Mouse (Mus musculus): ENCODE data around the gene Gm45234. TPM values are rescaled to one million over a fixed set of nuclear protein-coding genes. Genes with fewer than 3 reads are reported as not detected.

Gm45234 gene
- not detected in 2 replicates for polyA plus RNA-seq (2012; rRNA removed)

DNA sequence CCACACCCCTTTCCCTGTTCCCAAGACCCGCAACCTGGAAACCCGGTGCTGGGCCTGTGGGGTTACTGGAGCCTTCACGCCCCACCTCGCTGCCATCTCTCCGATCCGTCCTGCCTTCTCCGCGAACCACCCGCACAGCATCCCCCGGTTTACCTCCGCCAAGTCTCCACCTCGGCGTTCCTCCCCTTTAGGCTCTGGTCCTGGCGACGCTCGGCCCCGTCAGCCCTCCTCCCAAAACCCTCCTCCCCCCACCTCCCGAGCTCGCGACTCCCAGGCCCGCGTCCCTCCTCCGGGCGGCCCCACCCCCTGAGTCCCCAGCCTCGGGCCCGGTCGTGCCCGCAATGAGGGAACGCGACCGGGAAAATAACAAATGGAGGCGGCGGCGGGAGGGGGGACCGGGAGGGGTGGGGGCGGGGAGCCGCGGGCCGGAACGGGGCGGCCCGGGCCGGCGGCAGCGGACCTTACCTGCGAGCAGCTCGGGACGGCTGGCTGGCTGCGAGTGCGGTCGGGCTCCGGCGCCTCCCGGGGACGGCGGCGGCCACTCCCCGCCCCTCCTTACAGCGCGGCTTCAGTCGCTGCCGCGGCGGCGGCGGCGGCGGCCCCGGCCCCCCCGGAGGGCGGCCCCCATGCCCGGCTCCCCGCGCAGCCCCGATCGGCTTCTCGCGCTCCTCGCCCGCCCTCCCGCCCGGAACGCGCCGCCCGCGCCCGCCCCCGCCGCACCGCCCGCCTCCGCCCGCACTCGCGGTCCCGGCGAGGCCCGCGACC, at the start of gene Gm45234, which contains the start of gene Atn1:
Gm45234 (minus strand) TSS at position 191 of the 765 bp plus-strand sequence.
Atn1 (minus strand) TSS at position 694 of the 765 bp plus-strand sequence.

DNA sequence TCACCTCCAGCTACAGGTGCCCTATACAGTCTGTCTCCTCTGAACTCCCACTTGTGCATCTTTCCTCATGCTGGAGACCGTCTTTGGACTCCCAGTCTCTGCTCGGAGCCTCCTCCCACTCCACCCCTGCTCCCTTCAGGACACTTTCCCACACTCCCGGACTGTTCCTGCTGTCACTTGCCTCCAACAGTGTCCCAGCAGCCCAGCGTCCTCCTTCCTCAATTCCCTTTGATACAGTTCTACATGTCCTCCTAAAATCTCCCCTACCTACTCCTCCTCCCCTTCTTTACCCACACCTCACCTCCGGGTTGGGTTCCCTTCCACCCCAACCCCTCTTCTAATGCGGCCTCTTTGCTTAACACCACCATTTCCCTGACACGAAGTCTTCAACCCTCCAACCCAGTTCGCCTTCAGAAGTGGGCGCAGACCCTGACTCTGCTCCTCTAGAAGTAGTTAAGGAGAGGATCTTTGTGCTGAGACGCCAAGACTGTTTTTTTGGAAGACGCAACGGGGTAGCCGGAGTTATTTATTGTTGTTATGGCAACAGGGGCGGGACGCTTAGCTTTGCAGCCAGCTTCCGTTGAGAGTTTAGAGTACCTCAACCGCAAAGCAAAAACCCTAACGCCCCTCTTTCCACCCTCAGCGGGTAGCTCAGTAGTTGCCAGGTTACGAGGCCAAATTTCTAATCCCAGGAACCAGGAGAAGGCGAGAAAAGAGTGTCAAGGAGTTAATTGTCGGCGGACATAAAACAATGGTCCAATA, 23.6 kb upstream of the Gm45234 start, which contains the start of gene Lrrc23:
Lrrc23 (minus strand) TSS at position 506 of the 762 bp plus-strand sequence.

DNA sequence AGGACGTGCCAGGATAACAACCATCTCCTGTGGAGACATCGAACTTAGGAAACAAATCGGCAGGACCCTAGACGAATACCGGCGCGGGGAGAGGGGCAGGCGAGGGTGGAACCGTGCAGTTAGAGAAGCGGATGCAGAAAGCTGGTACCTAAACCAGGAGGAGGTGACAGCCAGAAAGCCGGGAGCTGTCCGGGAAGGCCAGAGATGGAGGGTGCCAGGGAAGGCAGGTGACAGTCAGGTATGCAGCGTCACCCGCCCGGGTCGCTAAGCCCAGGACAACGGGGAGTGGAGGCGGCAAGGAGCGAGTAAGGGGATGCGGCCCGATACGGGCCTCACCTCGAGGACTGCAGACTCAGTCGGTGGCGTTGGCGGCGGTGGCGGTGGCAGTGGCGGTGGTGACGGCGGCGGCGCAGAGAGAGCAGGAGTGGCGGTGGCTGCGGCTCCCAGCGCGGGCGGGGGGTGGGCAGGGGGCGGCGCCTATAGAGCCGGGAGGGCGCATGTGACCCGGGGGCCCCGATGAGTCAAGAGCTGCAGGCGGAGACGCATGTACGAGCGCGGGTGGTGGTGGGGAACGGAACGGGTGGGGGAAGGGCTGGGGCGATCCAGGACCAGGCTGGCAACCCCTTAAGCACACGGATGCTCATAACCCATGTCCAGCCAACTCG, 13.4 kb upstream of the Gm45234 start, which contains the start of gene Eno2:
Eno2 (minus strand) TSS at position 573 of the 665 bp plus-strand sequence.

GRCm38 (mm10) chr6:124740888-124741761, 14.7 kb downstream of the Gm45234 start, which contains the start of gene Grcc10:
Gene Grcc10, minus strand, starts transcription at chr6:124741374.

DNA sequence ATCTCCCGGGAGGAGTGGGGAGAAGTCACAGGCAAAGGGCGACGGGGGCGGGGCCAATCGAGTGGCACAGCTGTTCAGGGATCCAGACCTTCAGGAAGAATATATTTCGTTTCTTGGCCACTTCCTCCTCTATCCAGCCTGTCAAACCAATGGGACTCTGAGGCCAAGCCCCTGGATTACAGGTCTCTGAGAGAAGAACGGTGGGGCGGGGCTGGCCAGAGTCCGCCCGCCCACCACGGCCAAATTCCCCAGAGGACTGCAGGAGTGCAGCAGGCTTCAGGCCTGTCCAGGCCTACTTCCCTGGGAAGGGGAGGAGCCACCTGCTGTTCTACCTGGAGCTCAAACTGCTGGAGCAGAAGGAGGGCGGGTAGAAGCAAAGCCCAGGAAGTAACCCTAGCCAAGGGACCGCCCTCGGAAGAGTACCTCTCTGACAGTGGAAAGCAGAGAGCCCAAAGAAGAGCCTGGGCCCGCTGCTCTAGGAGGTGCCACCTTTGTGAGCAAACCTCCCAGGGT, 17.3 kb downstream of the Gm45234 start, which contains the start of gene Ptpn6:
Ptpn6 (minus strand) TSS at position 204 of the 513 bp plus-strand sequence.

GRCm38 (mm10) chr6:124711824-124712782, 43.7 kb downstream of the Gm45234 start, which contains the start of the genes Emg1 and Phb2:
Gene Emg1, minus strand, starts transcription at chr6:124712178.
Gene Phb2, plus strand, starts transcription at chr6:124712336.

Other genes with a start within 250 kb of the Gm45234 start
- 7.7 and 8.5 TPM in 2 replicates for gene C1ra, start 243.6 kb downstream of the Gm45234 start, polyA plus RNA-seq (2012; rRNA removed)
- 39.2 and 48.1 TPM in 2 replicates for gene C1s1, start 213.7 kb downstream of the Gm45234 start, polyA plus RNA-seq (2012; rRNA removed)
- not detected in 2 replicates for gene C1rb, start 185.7 kb downstream of the Gm45234 start, polyA plus RNA-seq (2012; rRNA removed)
- 0.01 and 0.02 TPM in 2 replicates for gene C1s2, start 119.9 kb downstream of the Gm45234 start, polyA plus RNA-seq (2012; rRNA removed)
- gene Lpcat3, start 93.0 kb downstream of the Gm45234 start, polyA plus RNA-seq (2012; rRNA removed): 57.0 and 65.6 TPM in 2 replicates
- 106 and 121 TPM in 2 replicates for gene Emg1, start 43.8 kb downstream of the Gm45234 start, polyA plus RNA-seq (2012; rRNA removed)
- 117 and 139 TPM in 2 replicates for gene Phb2, start 43.7 kb downstream of the Gm45234 start, polyA plus RNA-seq (2012; rRNA removed)
- gene Ptpn6, start 17.3 kb downstream of the Gm45234 start, polyA plus RNA-seq (2012; rRNA removed): 16.4 and 20.0 TPM in 2 replicates
- 40.8 and 45.6 TPM in 2 replicates for gene Grcc10, start 14.6 kb downstream of the Gm45234 start, polyA plus RNA-seq (2012; rRNA removed)
- 2.4 and 3.2 TPM in 2 replicates for gene Atn1, start 503 bp upstream of the Gm45234 start, polyA plus RNA-seq (2012; rRNA removed)
- 0.25 and 0.46 TPM in 2 replicates for gene Eno2, start 13.7 kb upstream of the Gm45234 start, polyA plus RNA-seq (2012; rRNA removed)
- gene Lrrc23, start 23.7 kb upstream of the Gm45234 start, polyA plus RNA-seq (2012; rRNA removed): 0.06 TPM in 1 of 2 replicates, not detected in the other
- 4.4 and 5.3 TPM in 2 replicates for gene Spsb2, start 52.6 kb upstream of the Gm45234 start, polyA plus RNA-seq (2012; rRNA removed)
- 274 and 318 TPM in 2 replicates for gene Tpi1, start 58.3 kb upstream of the Gm45234 start, polyA plus RNA-seq (2012; rRNA removed)
- gene Usp5, start 73.5 kb upstream of the Gm45234 start, polyA plus RNA-seq (2012; rRNA removed): 26.5 and 29.8 TPM in 2 replicates
- 120 and 156 TPM in 2 replicates for gene Cdca3, start 73.5 kb upstream of the Gm45234 start, polyA plus RNA-seq (2012; rRNA removed)
- gene Gnb3, start 84.3 kb upstream of the Gm45234 start, polyA plus RNA-seq (2012; rRNA removed): 0.09 TPM in 1 of 2 replicates, not detected in the other
- gene P3h3, start 101.7 kb upstream of the Gm45234 start, polyA plus RNA-seq (2012; rRNA removed): 2.9 and 4.2 TPM in 2 replicates
- gene Gpr162, start 108.0 kb upstream of the Gm45234 start, polyA plus RNA-seq (2012; rRNA removed): 0.03 and 0.08 TPM in 2 replicates
- gene Cd4, start 132.2 kb upstream of the Gm45234 start, polyA plus RNA-seq (2012; rRNA removed): 0.05 and 0.08 TPM in 2 replicates
- gene Lag3, start 155.7 kb upstream of the Gm45234 start, polyA plus RNA-seq (2012; rRNA removed): 0.09 and 0.11 TPM in 2 replicates
- gene Ptms, start 164.1 kb upstream of the Gm45234 start, polyA plus RNA-seq (2012; rRNA removed): 107 and 113 TPM in 2 replicates
- 79.5 and 83.4 TPM in 2 replicates for gene Mlf2, start 175.4 kb upstream of the Gm45234 start, polyA plus RNA-seq (2012; rRNA removed)
- 48.8 and 56.1 TPM in 2 replicates for gene Cops7a, start 209.5 kb upstream of the Gm45234 start, polyA plus RNA-seq (2012; rRNA removed)
- 0.03 TPM in 2 replicates for gene Pianp, start 240.7 kb upstream of the Gm45234 start, polyA plus RNA-seq (2012; rRNA removed)

Measured in liver, embryonic 14 days (tissue).